Mouse (Mus musculus) MEL (cell line): ENCODE results near the gene Cox7b. TPM values are rescaled to one million over a fixed set of nuclear protein-coding genes. Genes with fewer than 3 reads are reported as not detected.
A peak's percentile ranks its signal among the peaks of the same experiment; 100 is the strongest.

ENCODE experiments used
- DNase-seq: peaks from one replicate; pipeline ENCODE4 v3.0.0; 2011; ENCODE audit warnings: low read depth, low spot score
- H3K27ac ChIP-seq: 2 replicates; pipeline ENCODE4 v1.5.1; 2012; ENCODE audit warnings: low read depth, mild to moderate bottlenecking, control low read depth, low read length, moderate library complexity; ENCODE audit not compliant: control insufficient read depth
- H3K27me3 ChIP-seq, 2 experiments: fragments of 150-350 bp in 1 of 2; sonication (generic) in 1 of 2; 2 replicates each; pipeline ENCODE4 v1.6.1; 2012; ENCODE audit warnings: low read length in 2 of 2, mild to moderate bottlenecking in 2 of 2, improper control_type of control experiment in 1 of 2, moderate library complexity in 1 of 2; ENCODE audit not compliant: insufficient read depth in 2 of 2, control insufficient read depth in 1 of 2
- H3K36me3 ChIP-seq, 2 experiments: 2 replicates each; pipeline ENCODE4 v1.6.1; 2012 to 2014; ENCODE audit warnings: low read length in 2 of 2, improper control_type of control experiment in 1 of 2, inconsistent platforms in 1 of 2, mild to moderate bottlenecking in 1 of 2; ENCODE audit not compliant: insufficient read depth in 2 of 2, control insufficient read depth in 1 of 2
- H3K4me1 ChIP-seq, 2 experiments: fragments of 150-350 bp in 1 of 2; sonication (generic) in 1 of 2; 2 replicates each; pipeline ENCODE4 v1.6.1; 2012; ENCODE audit warnings: low read length in 2 of 2, improper control_type of control experiment in 1 of 2, mild to moderate bottlenecking in 1 of 2; ENCODE audit not compliant: insufficient read depth in 2 of 2, control insufficient read depth in 1 of 2
- H3K4me3 ChIP-seq, 2 experiments: fragments of 150-350 bp in 1 of 2; sonication (generic) in 1 of 2; 2 replicates each; pipeline ENCODE4 v1.5.1; 2012; ENCODE audit warnings: low read depth in 2 of 2, low read length in 2 of 2, mild to moderate bottlenecking in 2 of 2, moderate library complexity in 2 of 2, control low read depth in 1 of 2, improper control_type of control experiment in 1 of 2; ENCODE audit not compliant: control insufficient read depth in 1 of 2, insufficient read depth in 1 of 2
- H3K79me2 ChIP-seq: 2 replicates; pipeline ENCODE4 v1.6.1; 2012; ENCODE audit warnings: mild to moderate bottlenecking, low read length, moderate library complexity; ENCODE audit not compliant: control insufficient read depth, poor library complexity, insufficient read depth
- H3K9ac ChIP-seq: 2 replicates; pipeline ENCODE4 v1.6.1; 2012; ENCODE audit warnings: low read depth, mild to moderate bottlenecking, control low read depth, low read length, moderate library complexity; ENCODE audit not compliant: control insufficient read depth, poor library complexity, severe bottlenecking
- H3K9me3 ChIP-seq: fragments of 150-350 bp; sonication (generic); replicated peaks from 2 replicates; pipeline ENCODE4 v1.6.1; 2012; ENCODE audit warnings: mild to moderate bottlenecking, low read length, improper control_type of control experiment, moderate library complexity; ENCODE audit not compliant: insufficient read depth
- CHD1 ChIP-seq: IDR thresholded peaks from 2 replicates; pipeline ENCODE4 v1.6.1; 2012; ENCODE audit warnings: low read depth, mild to moderate bottlenecking, inconsistent platforms, low read length, improper control_type of control experiment
- CHD2 ChIP-seq: IDR thresholded peaks from 2 replicates; pipeline ENCODE4 v1.6.1; 2011; ENCODE audit warnings: low read length, improper control_type of control experiment
- E2F4 ChIP-seq: IDR thresholded peaks from 2 replicates; pipeline ENCODE4 v1.6.1; 2011; ENCODE audit warnings: low read depth, low read length, improper control_type of control experiment, borderline replicate concordance
- EP300 ChIP-seq, 2 experiments: IDR thresholded peaks; 2 replicates each; pipeline ENCODE4 v1.6.1; 2011; ENCODE audit warnings: improper control_type of control experiment in 2 of 2, low read length in 2 of 2, low read depth in 1 of 2, mild to moderate bottlenecking in 1 of 2
- HCFC1 ChIP-seq: IDR thresholded peaks from 2 replicates; pipeline ENCODE4 v1.6.1; 2012; ENCODE audit warnings: low read depth, mild to moderate bottlenecking, inconsistent platforms, low read length, improper control_type of control experiment, moderate library complexity
- JUND ChIP-seq: IDR thresholded peaks from 2 replicates; pipeline ENCODE4 v1.6.1; 2011; ENCODE audit warnings: low read depth, mild to moderate bottlenecking, improper control_type of control experiment, low read length
- MAFK ChIP-seq: IDR thresholded peaks from 2 replicates; pipeline ENCODE4 v1.6.1; 2011; ENCODE audit warnings: low read depth, mild to moderate bottlenecking, low read length, improper control_type of control experiment, borderline replicate concordance
- MAX ChIP-seq: IDR thresholded peaks from 2 replicates; pipeline ENCODE4 v1.6.1; 2011; ENCODE audit warnings: low read length, improper control_type of control experiment
- MAZ ChIP-seq: IDR thresholded peaks from 2 replicates; pipeline ENCODE4 v1.6.1; 2012; ENCODE audit warnings: low read depth, mild to moderate bottlenecking, inconsistent platforms, low read length, improper control_type of control experiment
- MEF2A ChIP-seq: IDR thresholded peaks from 2 replicates; pipeline ENCODE4 v1.6.1; 2014; ENCODE audit warnings: low read depth, mild to moderate bottlenecking, inconsistent platforms, low read length, improper control_type of control experiment; ENCODE audit not compliant: poor library complexity, insufficient replicate concordance, severe bottlenecking; ENCODE audit errors: extremely low read depth
- MXI1 ChIP-seq: IDR thresholded peaks from 2 replicates; pipeline ENCODE4 v1.6.1; 2011; ENCODE audit warnings: mild to moderate bottlenecking, low read depth, low read length, improper control_type of control experiment
- NRF1 ChIP-seq: IDR thresholded peaks from 2 replicates; pipeline ENCODE4 v1.6.1; 2014; ENCODE audit warnings: low read depth, mild to moderate bottlenecking, inconsistent platforms, low read length, improper control_type of control experiment, moderate library complexity; ENCODE audit not compliant: poor library complexity, insufficient read depth, severe bottlenecking
- POLR2AphosphoS2 ChIP-seq: IDR thresholded peaks from 2 replicates; pipeline ENCODE4 v1.6.1; 2011; ENCODE audit warnings: low read length, improper control_type of control experiment
- POLR2AphosphoS5 ChIP-seq: IDR thresholded peaks from 2 replicates; pipeline ENCODE4 v1.6.1; 2012; ENCODE audit warnings: low read depth, borderline replicate concordance, mild to moderate bottlenecking, inconsistent platforms, low read length, moderate library complexity, mixed read lengths
- RAD21 ChIP-seq: IDR thresholded peaks from 2 replicates; pipeline ENCODE4 v1.6.1; 2011; ENCODE audit warnings: mild to moderate bottlenecking, low read depth, low read length, improper control_type of control experiment
- RCOR1 ChIP-seq: IDR thresholded peaks from 2 replicates; pipeline ENCODE4 v1.6.1; 2012; ENCODE audit warnings: low read depth, mild to moderate bottlenecking, inconsistent platforms, low read length, improper control_type of control experiment
- SIN3A ChIP-seq: IDR thresholded peaks from 2 replicates; pipeline ENCODE4 v1.6.1; 2012; ENCODE audit warnings: low read length, improper control_type of control experiment, inconsistent platforms
- TBP ChIP-seq: IDR thresholded peaks from 2 replicates; pipeline ENCODE4 v1.8.0; 2011; ENCODE audit warnings: low read depth, low read length, improper control_type of control experiment
- USF1 ChIP-seq: IDR thresholded peaks from 2 replicates; pipeline ENCODE4 v1.6.1; 2014; ENCODE audit warnings: low read depth, mild to moderate bottlenecking, inconsistent platforms, low read length, improper control_type of control experiment, moderate library complexity
- USF2 ChIP-seq, 2 experiments: IDR thresholded peaks; 2 replicates each; pipeline ENCODE4 v1.6.1; 2011 to 2012; ENCODE audit warnings: improper control_type of control experiment in 2 of 2, low read length in 2 of 2, borderline replicate concordance in 1 of 2, inconsistent platforms in 1 of 2, low read depth in 1 of 2, mild to moderate bottlenecking in 1 of 2; ENCODE audit not compliant: insufficient read depth in 1 of 2
- ZKSCAN1 ChIP-seq: IDR thresholded peaks from 2 replicates; pipeline ENCODE4 v1.6.1; 2012; ENCODE audit warnings: low read depth, mild to moderate bottlenecking, inconsistent platforms, low read length, improper control_type of control experiment, moderate library complexity
- ZMIZ1 ChIP-seq: IDR thresholded peaks from 2 replicates; pipeline ENCODE4 v1.6.1; 2012; ENCODE audit warnings: low read depth, mild to moderate bottlenecking, inconsistent platforms, low read length, improper control_type of control experiment, moderate library complexity
- ZNF384 ChIP-seq: IDR thresholded peaks from 2 replicates; pipeline ENCODE4 v1.6.1; 2012; ENCODE audit warnings: low read depth, mild to moderate bottlenecking, inconsistent platforms, low read length, improper control_type of control experiment
- polyA plus RNA-seq, 2 experiments: library from polyadenylated mRNA; stranded (reverse) in 1 of 2; unstranded in 1 of 2; fragments of >175 nt in 1 of 2; fragments of >200 nt in 1 of 2; gene quantifications; 2 replicates each; pipeline versions ENCODE4 v1.2.1 to v1.2.4; 2012; ENCODE audit warnings: low replicate concordance in 2 of 2, low read depth in 1 of 2; ENCODE audit not compliant: insufficient read length in 2 of 2, insufficient read depth in 1 of 2, missing spikeins in 1 of 2
- total RNA-seq: library from RNA; depleted of rRNA; stranded (reverse); fragments of 300-350 nt; gene quantifications from 2 replicates; pipeline ENCODE4 v1.2.3, GENCODE M21; 2012

The Cox7b gene
- total and polyA plus RNA-seq, 3 experiments: 245 to 1,065 (median 721) TPM

GRCm38 (mm10) chrX:106043863-106044617 lies 28.5 kb downstream of the Cox7b start (continued):
- TF ChIP-seq NRF1 (no peak), ZNF384 (peak; percentile 59; the same call in 1 of the 2 replicates)

- Histone ChIP-seq H3K4me1 (peaks cover 11 to 17% of the 10 kb centered on the region in 2 experiments), H3K9ac (no peak overlapping the region), H3K27me3 (no peaks in the 10 kb centered on the region), H3K27ac (no peak overlapping the region), H3K79me2 (no peaks in the 10 kb centered on the region), H3K4me3 (no peak overlapping the region), H3K36me3 (peaks cover 0 to 20% of the 10 kb centered on the region in 2 experiments; a peak in 2 of 4 replicates), H3K9me3 (no peaks in the 10 kb centered on the region)
- no peak for DNase-seq
- TF ChIP-seq ZMIZ1 (no peak), TBP (no peak), NRF1 (no peak), MXI1 (no peak), MAX (no peak), CHD2 (no peak), MAFK (no peak), RAD21 (no peak), JUND (no peak), RCOR1 (no peak), MEF2A (no peak)
Measured at GRCm38 (mm10) chrX:106045455-106045854, 30.0 kb downstream of the Cox7b start.

DNA sequence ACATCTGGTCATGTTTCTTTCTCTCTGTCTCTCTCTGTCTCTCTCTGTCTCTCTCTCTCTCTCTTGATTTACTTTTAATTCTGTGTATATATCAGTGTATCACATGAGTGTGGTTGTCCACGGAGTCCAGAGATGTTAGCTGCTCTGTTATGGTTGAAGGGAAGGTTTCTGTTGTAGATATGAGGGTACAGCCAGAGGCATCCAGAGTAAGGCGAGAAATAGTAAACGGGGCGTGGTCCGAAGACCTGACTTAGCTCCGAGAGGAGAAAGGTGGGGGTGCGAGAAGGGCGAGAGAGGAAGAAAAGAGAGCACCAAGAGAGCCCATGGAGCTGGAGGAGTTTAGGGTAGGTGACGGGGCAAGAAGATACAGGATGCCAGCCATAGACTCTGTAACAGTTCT lies 30.4 kb downstream of the Cox7b start:
- H3K36me3 ChIP-seq: peaks cover 0 to 20% of the 10 kb centered on the region in 2 experiments; a peak in 2 of 4 replicates
- H3K27me3 ChIP-seq: no peaks in the 10 kb centered on the region
- H3K79me2 ChIP-seq: no peaks in the 10 kb centered on the region
- no peak overlapping the region for H3K27ac ChIP-seq
- no peak for TF ChIP-seq MAX
- TF ChIP-seq RCOR1: no peak
- no peak for TF ChIP-seq USF1
- TF ChIP-seq SIN3A: no peak
- TF ChIP-seq USF2 (IDR thresholded peaks at IDR 0.05; ENCODE audit: borderline replicate concordance in 1 of 2, insufficient read depth in 1 of 2, low read depth in 1 of 2, low read length in 2 of 2): no peak
- TF ChIP-seq JUND: no peak
- no peak for TF ChIP-seq POLR2AphosphoS5
- TF ChIP-seq CHD1: no peak
- no peak for TF ChIP-seq POLR2AphosphoS2
- no peak for TF ChIP-seq ZKSCAN1
- no peak for TF ChIP-seq MAFK
- TF ChIP-seq E2F4: no peak
- no peak for TF ChIP-seq HCFC1
- no peak for TF ChIP-seq EP300 (IDR thresholded peaks at IDR 0.05; ENCODE audit: low read depth in 1 of 2, low read length in 2 of 2)
- no peak for TF ChIP-seq MXI1
- TF ChIP-seq MAZ: no peak
- TF ChIP-seq ZNF384: no peak
- H3K9ac ChIP-seq: no peak overlapping the region
- H3K4me3 ChIP-seq: no peak overlapping the region
- no peak for DNase-seq
- peaks cover 11 to 17% of the 10 kb centered on the region in 2 experiments for H3K4me1 ChIP-seq
- no peaks in the 10 kb centered on the region for H3K9me3 ChIP-seq
